Mouse (Mus musculus) MEL (cell line): ENCODE measurements around the gene Rcan2. TPM values are rescaled to one million over a fixed set of nuclear protein-coding genes. Genes with fewer than 3 reads are reported as not detected.
A peak's percentile ranks its signal among the peaks of the same experiment; 100 is the strongest.

Experiments
- DNase-seq: peaks from one replicate; pipeline ENCODE4 v3.0.0; 2011; ENCODE audit warnings: low read depth, low spot score
- H3K27ac ChIP-seq: 2 replicates; pipeline ENCODE4 v1.5.1; 2012; ENCODE audit warnings: low read depth, mild to moderate bottlenecking, control low read depth, low read length, moderate library complexity; ENCODE audit not compliant: control insufficient read depth
- H3K27me3 ChIP-seq, 2 experiments: fragments of 150-350 bp in 1 of 2; sonication (generic) in 1 of 2; 2 replicates each; pipeline ENCODE4 v1.6.1; 2012; ENCODE audit warnings: low read length in 2 of 2, mild to moderate bottlenecking in 2 of 2, improper control_type of control experiment in 1 of 2, moderate library complexity in 1 of 2; ENCODE audit not compliant: insufficient read depth in 2 of 2, control insufficient read depth in 1 of 2
- H3K36me3 ChIP-seq, 2 experiments: 2 replicates each; pipeline ENCODE4 v1.6.1; 2012 to 2014; ENCODE audit warnings: low read length in 2 of 2, improper control_type of control experiment in 1 of 2, inconsistent platforms in 1 of 2, mild to moderate bottlenecking in 1 of 2; ENCODE audit not compliant: insufficient read depth in 2 of 2, control insufficient read depth in 1 of 2
- H3K4me1 ChIP-seq, 2 experiments: fragments of 150-350 bp in 1 of 2; sonication (generic) in 1 of 2; 2 replicates each; pipeline ENCODE4 v1.6.1; 2012; ENCODE audit warnings: low read length in 2 of 2, improper control_type of control experiment in 1 of 2, mild to moderate bottlenecking in 1 of 2; ENCODE audit not compliant: insufficient read depth in 2 of 2, control insufficient read depth in 1 of 2
- H3K4me3 ChIP-seq, 2 experiments: fragments of 150-350 bp in 1 of 2; sonication (generic) in 1 of 2; 2 replicates each; pipeline ENCODE4 v1.5.1; 2012; ENCODE audit warnings: low read depth in 2 of 2, low read length in 2 of 2, mild to moderate bottlenecking in 2 of 2, moderate library complexity in 2 of 2, control low read depth in 1 of 2, improper control_type of control experiment in 1 of 2; ENCODE audit not compliant: control insufficient read depth in 1 of 2, insufficient read depth in 1 of 2
- H3K79me2 ChIP-seq: 2 replicates; pipeline ENCODE4 v1.6.1; 2012; ENCODE audit warnings: mild to moderate bottlenecking, low read length, moderate library complexity; ENCODE audit not compliant: control insufficient read depth, poor library complexity, insufficient read depth
- H3K9ac ChIP-seq: 2 replicates; pipeline ENCODE4 v1.6.1; 2012; ENCODE audit warnings: low read depth, mild to moderate bottlenecking, control low read depth, low read length, moderate library complexity; ENCODE audit not compliant: control insufficient read depth, poor library complexity, severe bottlenecking
- H3K9me3 ChIP-seq: fragments of 150-350 bp; sonication (generic); replicated peaks from 2 replicates; pipeline ENCODE4 v1.6.1; 2012; ENCODE audit warnings: mild to moderate bottlenecking, low read length, improper control_type of control experiment, moderate library complexity; ENCODE audit not compliant: insufficient read depth
- CHD1 ChIP-seq: IDR thresholded peaks from 2 replicates; pipeline ENCODE4 v1.6.1; 2012; ENCODE audit warnings: low read depth, mild to moderate bottlenecking, inconsistent platforms, low read length, improper control_type of control experiment
- CHD2 ChIP-seq: IDR thresholded peaks from 2 replicates; pipeline ENCODE4 v1.6.1; 2011; ENCODE audit warnings: low read length, improper control_type of control experiment
- CTCF ChIP-seq, 3 experiments: IDR thresholded peaks in 2 of 3; conservative IDR thresholded peaks in 1 of 3; 2 replicates each; pipeline ENCODE4 v1.5.1; 2011 to 2012; ENCODE audit warnings: low read length in 3 of 3, low read depth in 2 of 3, mild to moderate bottlenecking in 2 of 3, improper control_type of control experiment in 1 of 3, inconsistent platforms in 1 of 3, mixed read lengths in 1 of 3, moderate library complexity in 1 of 3; ENCODE audit not compliant: control insufficient read depth in 1 of 3, insufficient read depth in 1 of 3, poor library complexity in 1 of 3, severe bottlenecking in 1 of 3
- ELF1 ChIP-seq: IDR thresholded peaks from 2 replicates; pipeline ENCODE4 v1.6.1; 2014; ENCODE audit warnings: low read depth, mild to moderate bottlenecking, inconsistent platforms, low read length, improper control_type of control experiment, moderate library complexity
- EP300 ChIP-seq, 2 experiments: IDR thresholded peaks; 2 replicates each; pipeline ENCODE4 v1.6.1; 2011; ENCODE audit warnings: improper control_type of control experiment in 2 of 2, low read length in 2 of 2, low read depth in 1 of 2, mild to moderate bottlenecking in 1 of 2
- ETS1 ChIP-seq: IDR thresholded peaks from 2 replicates; pipeline ENCODE4 v1.6.1; 2012; ENCODE audit warnings: low read depth, mild to moderate bottlenecking, inconsistent platforms, low read length, improper control_type of control experiment, moderate library complexity
- JUND ChIP-seq: IDR thresholded peaks from 2 replicates; pipeline ENCODE4 v1.6.1; 2011; ENCODE audit warnings: low read depth, mild to moderate bottlenecking, improper control_type of control experiment, low read length
- MAFK ChIP-seq: IDR thresholded peaks from 2 replicates; pipeline ENCODE4 v1.6.1; 2011; ENCODE audit warnings: low read depth, mild to moderate bottlenecking, low read length, improper control_type of control experiment, borderline replicate concordance
- MAX ChIP-seq: IDR thresholded peaks from 2 replicates; pipeline ENCODE4 v1.6.1; 2011; ENCODE audit warnings: low read length, improper control_type of control experiment
- MYB ChIP-seq: IDR thresholded peaks from 2 replicates; pipeline ENCODE4 v1.6.1; 2011; ENCODE audit warnings: mild to moderate bottlenecking, low read depth, low read length, improper control_type of control experiment
- MYC ChIP-seq: IDR thresholded peaks from 2 replicates; pipeline ENCODE4 v1.6.1; 2011; ENCODE audit warnings: low read depth, mild to moderate bottlenecking, low read length, improper control_type of control experiment, moderate library complexity
- POLR2A ChIP-seq, 2 experiments: IDR thresholded peaks; 2 replicates each; pipeline ENCODE4 v1.6.1; 2011 to 2012; ENCODE audit warnings: low read length in 2 of 2, mild to moderate bottlenecking in 2 of 2, control low read depth in 1 of 2, improper control_type of control experiment in 1 of 2, low read depth in 1 of 2, moderate library complexity in 1 of 2; ENCODE audit not compliant: control insufficient read depth in 1 of 2, insufficient read depth in 1 of 2, poor library complexity in 1 of 2
- POLR2AphosphoS2 ChIP-seq: IDR thresholded peaks from 2 replicates; pipeline ENCODE4 v1.6.1; 2011; ENCODE audit warnings: low read length, improper control_type of control experiment
- RCOR1 ChIP-seq: IDR thresholded peaks from 2 replicates; pipeline ENCODE4 v1.6.1; 2012; ENCODE audit warnings: low read depth, mild to moderate bottlenecking, inconsistent platforms, low read length, improper control_type of control experiment
- SIN3A ChIP-seq: IDR thresholded peaks from 2 replicates; pipeline ENCODE4 v1.6.1; 2012; ENCODE audit warnings: low read length, improper control_type of control experiment, inconsistent platforms
- SMC3 ChIP-seq: IDR thresholded peaks from 2 replicates; pipeline ENCODE4 v1.6.1; 2011; ENCODE audit warnings: low read depth, low read length, improper control_type of control experiment
- TBP ChIP-seq: IDR thresholded peaks from 2 replicates; pipeline ENCODE4 v1.8.0; 2011; ENCODE audit warnings: low read depth, low read length, improper control_type of control experiment
- TCF12 ChIP-seq: IDR thresholded peaks from 2 replicates; pipeline ENCODE4 v1.6.1; 2014; ENCODE audit warnings: low read depth, mild to moderate bottlenecking, inconsistent platforms, low read length, improper control_type of control experiment, moderate library complexity
- ZNF384 ChIP-seq: IDR thresholded peaks from 2 replicates; pipeline ENCODE4 v1.6.1; 2012; ENCODE audit warnings: low read depth, mild to moderate bottlenecking, inconsistent platforms, low read length, improper control_type of control experiment
- polyA plus RNA-seq, 2 experiments: library from polyadenylated mRNA; stranded (reverse) in 1 of 2; unstranded in 1 of 2; fragments of >175 nt in 1 of 2; fragments of >200 nt in 1 of 2; gene quantifications; 2 replicates each; pipeline versions ENCODE4 v1.2.1 to v1.2.4; 2012; ENCODE audit warnings: low replicate concordance in 2 of 2, low read depth in 1 of 2; ENCODE audit not compliant: insufficient read length in 2 of 2, insufficient read depth in 1 of 2, missing spikeins in 1 of 2
- total RNA-seq: library from RNA; depleted of rRNA; stranded (reverse); fragments of 300-350 nt; gene quantifications from 2 replicates; pipeline ENCODE4 v1.2.3, GENCODE M21; 2012; rRNA removed

The Rcan2 gene
- total and polyA plus RNA-seq, 3 experiments, result 0.52 TPM; not detected in 2

DNA sequence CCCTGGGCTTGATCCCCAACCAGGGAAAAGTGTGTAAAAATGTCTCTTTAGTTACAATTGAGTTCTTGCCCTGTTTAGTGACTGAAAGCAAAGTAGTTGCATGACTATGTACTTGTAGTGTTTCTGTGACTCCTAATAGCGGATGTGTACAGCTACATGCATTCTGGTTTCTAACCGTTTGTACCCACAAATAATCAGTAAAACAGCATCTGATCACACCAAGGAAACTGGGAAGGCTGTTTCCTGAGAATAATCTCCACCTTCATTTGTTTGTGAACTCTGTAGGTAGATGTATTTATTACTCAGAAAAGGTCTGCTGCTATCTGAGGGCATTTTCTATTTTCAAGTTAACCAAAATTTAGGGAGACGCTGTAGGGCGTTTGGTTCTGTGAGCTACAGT lies 282.0 kb downstream of the Rcan2 start:
- TF ChIP-seq CHD2 (no peak), EP300 (IDR thresholded peaks at IDR 0.05; ENCODE audit: low read depth in 1 of 2, low read length in 2 of 2) (peak; percentile 54 to 81), ZNF384 (no peak), MAX (no peak), ELF1 (no peak), SMC3 (no peak), CTCF (IDR thresholded peaks at IDR 0.05 in 2 of 3, conservative IDR thresholded peaks at IDR 0.05 in 1 of 3; ENCODE audit: control insufficient read depth in 1 of 3, insufficient read depth in 1 of 3, low read depth in 2 of 3, low read length in 3 of 3, poor library complexity in 1 of 3, severe bottlenecking in 1 of 3) (no peak), MAFK (no peak), JUND (no peak), MYB (peak; percentile 63; the same call in 1 of the 2 replicates), ETS1 (peak; percentile 22; the same call in 1 of the 2 replicates), SIN3A (peak; percentile 29; the same call in 1 of the 2 replicates), TBP (no peak), TCF12 (peak; percentile 79; the same call in 1 of the 2 replicates), POLR2A (IDR thresholded peaks at IDR 0.05; ENCODE audit: control insufficient read depth in 1 of 2, insufficient read depth in 1 of 2, low read depth in 1 of 2, low read length in 2 of 2, poor library complexity in 1 of 2) (no peak), RCOR1 (no peak)
- H3K36me3 ChIP-seq, result peaks cover 4% of the 10 kb centered on the region in 2 experiments
- H3K4me1 ChIP-seq, result peaks cover under 1 to 17% of the 10 kb centered on the region in 2 experiments; a peak in 3 of 4 replicates
- H3K79me2 ChIP-seq, result 0 out of 2 replicates have a peak, but pooled peaks cover 2% of the 10 kb centered on the region
- peak overlapping the region; percentile 58 for H3K27ac ChIP-seq
- no peaks in the 10 kb centered on the region for H3K27me3 ChIP-seq
- H3K4me3 ChIP-seq, result 0 out of 4 replicates have a peak overlapping the region, but pooled peaks of 1 of the 2 experiments have one; percentile 29
- peak; percentile 18 for DNase-seq
- peak overlapping the region; percentile 6; the same call in 1 of the 2 replicates for H3K9ac ChIP-seq
- no peaks in the 10 kb centered on the region for H3K9me3 ChIP-seq

DNA sequence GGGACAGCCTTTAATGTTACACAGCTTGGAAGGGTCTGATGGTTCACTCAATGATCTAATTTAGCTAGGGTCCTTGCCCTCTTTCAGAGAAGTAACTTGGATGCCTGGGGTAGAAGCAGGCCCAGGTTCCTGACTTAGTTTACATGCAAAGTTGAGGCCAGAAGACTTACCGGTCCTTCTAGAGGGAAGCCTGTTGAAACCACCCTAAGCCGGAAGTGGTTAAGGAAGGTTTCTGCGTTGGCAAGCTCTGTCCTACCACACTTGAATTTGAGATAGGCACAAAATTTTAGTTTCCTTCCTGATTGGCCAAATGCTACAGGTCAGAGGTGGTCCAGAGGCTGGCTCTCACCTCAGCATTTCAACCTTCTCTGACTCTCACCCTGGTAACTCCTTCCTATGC lies 287.1 kb downstream of the Rcan2 start:
- no peak overlapping the region for H3K4me3 ChIP-seq
- H3K36me3 ChIP-seq, result peaks cover 3 to 4% of the 10 kb centered on the region in 2 experiments; a peak in 3 of 4 replicates
- no peaks in the 10 kb centered on the region for H3K27me3 ChIP-seq
- H3K4me1 ChIP-seq, result peaks cover 0 to 6% of the 10 kb centered on the region in 2 experiments; a peak in 2 of 4 replicates
- TF ChIP-seq POLR2AphosphoS2, result no peak
- no peak for TF ChIP-seq MAX
- no peak for TF ChIP-seq SMC3
- TF ChIP-seq CHD2, result no peak
- TF ChIP-seq MYC, result no peak
- TF ChIP-seq CHD1, result no peak
- no peak for TF ChIP-seq MYB
- no peak for DNase-seq
- H3K9me3 ChIP-seq, result no peaks in the 10 kb centered on the region
- no peak overlapping the region for H3K9ac ChIP-seq
- no peaks in the 10 kb centered on the region for H3K79me2 ChIP-seq
- no peak overlapping the region for H3K27ac ChIP-seq

Other genes starting within 250 kb of the Rcan2 start
- not detected in 2 replicates for gene Pla2g7, start 233.3 kb upstream of the Rcan2 start, total RNA-seq
- not detected for gene Pla2g7, start 233.3 kb upstream of the Rcan2 start, polyA plus RNA-seq
- gene Tdrd6, start 171.1 kb upstream of the Rcan2 start, total RNA-seq, result not detected in 2 replicates
- not detected for gene Tdrd6, start 171.1 kb upstream of the Rcan2 start, polyA plus RNA-seq
- not detected in 2 replicates for gene Slc25a27, start 134.1 kb upstream of the Rcan2 start, total RNA-seq
- gene Slc25a27, start 134.1 kb upstream of the Rcan2 start, polyA plus RNA-seq, result not detected
- gene Cyp39a1, start 133.9 kb upstream of the Rcan2 start, total RNA-seq, result not detected in 2 replicates
- gene Cyp39a1, start 133.9 kb upstream of the Rcan2 start, polyA plus RNA-seq, result not detected